Mouse (Mus musculus) ES-Bruce4 (cell line): ENCODE measurements at regions not wholly inside any gene's neighbourhood (a gene's known extent, or its start where the extent isn't known, plus 50 kb on each side); places are given as distances from the start of the nearest gene placed in this dataset.

Source experiments
- CTCF ChIP-seq: IDR thresholded peaks from one replicate; pipeline ENCODE4 v1.8.1; 2011; ENCODE audit warnings: low read depth, low read length
- EP300 ChIP-seq: IDR thresholded peaks from 2 replicates; pipeline ENCODE4 v1.6.1; 2011; ENCODE audit warnings: low read depth, low read length; ENCODE audit not compliant: insufficient read depth
- POLR2A ChIP-seq: IDR thresholded peaks from one replicate; pipeline ENCODE4 v1.8.1; 2011; ENCODE audit warnings: low read length; ENCODE audit not compliant: insufficient read depth

- TF ChIP-seq EP300, result no peak
- TF ChIP-seq CTCF, result no peak
- TF ChIP-seq POLR2A, result no peak
Measured at GRCm38 (mm10) chr9:68072624-68073023, 232.4 kb downstream of the Vps13c start.
